Mouse (Mus musculus) E14TG2a.4 (cell line): ENCODE results near the gene Zan.

Experiments used
- H3K27me3 ChIP-seq: 2 replicates; pipeline ENCODE4 v1.6.1; 2014; ENCODE audit warnings: low read length, control low read depth; ENCODE audit not compliant: insufficient read depth
- H3K36me3 ChIP-seq: 2 replicates; pipeline ENCODE4 v1.6.1; 2014; ENCODE audit warnings: low read length, control low read depth; ENCODE audit not compliant: insufficient read depth
- H3K4me1 ChIP-seq: replicated peaks from 2 replicates; pipeline ENCODE4 v1.6.1; 2014; ENCODE audit warnings: low read depth, low read length, control low read depth
- H3K4me3 ChIP-seq: replicated peaks from 2 replicates; pipeline ENCODE4 v1.5.1; 2014; ENCODE audit warnings: mild to moderate bottlenecking, low read length
- H3K9me3 ChIP-seq: 2 replicates; pipeline ENCODE4 v1.6.1; 2014; ENCODE audit warnings: low read length, control low read depth
- CTCF ChIP-seq: conservative IDR thresholded peaks from 2 replicates; pipeline ENCODE4 v1.5.1; 2014; ENCODE audit warnings: low read length
- NANOG ChIP-seq: IDR thresholded peaks from 2 replicates; pipeline ENCODE4 v1.6.1; 2014; ENCODE audit warnings: borderline replicate concordance, low read length, mixed read lengths
- POU5F1 ChIP-seq: IDR thresholded peaks from 2 replicates; pipeline ENCODE4 v1.6.1; 2014; ENCODE audit warnings: low read length, borderline replicate concordance

The Zan gene

DNA sequence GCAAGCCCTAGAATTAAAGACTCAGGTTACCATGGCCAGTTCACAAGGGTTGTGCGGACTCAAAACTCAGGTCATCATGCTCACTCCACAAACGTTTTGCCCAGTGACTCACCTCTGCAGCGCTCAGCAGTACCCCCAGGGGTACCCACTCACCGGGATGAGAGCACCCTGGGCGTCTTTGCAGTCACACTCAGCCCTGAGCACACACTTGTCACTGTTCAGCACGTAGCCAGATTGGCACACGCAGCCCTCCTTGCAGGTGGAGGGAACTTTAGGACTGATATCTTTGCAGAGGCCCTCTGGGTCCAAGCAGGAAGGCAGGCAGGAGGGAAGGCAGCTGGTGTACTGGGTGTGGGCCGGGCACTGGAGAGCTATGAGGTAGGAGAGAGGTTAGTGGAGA lies 65.6 kb downstream of the Zan start:
- no peaks in the 10 kb centered on the region for H3K9me3 ChIP-seq
- no peak overlapping the region for H3K4me3 ChIP-seq
- peaks cover 32% of the 10 kb centered on the region for H3K4me1 ChIP-seq
- TF ChIP-seq POU5F1 (no peak), CTCF (no peak), NANOG (no peak)
- H3K27me3 ChIP-seq, result no peaks in the 10 kb centered on the region
- H3K36me3 ChIP-seq, result no peaks in the 10 kb centered on the region

DNA sequence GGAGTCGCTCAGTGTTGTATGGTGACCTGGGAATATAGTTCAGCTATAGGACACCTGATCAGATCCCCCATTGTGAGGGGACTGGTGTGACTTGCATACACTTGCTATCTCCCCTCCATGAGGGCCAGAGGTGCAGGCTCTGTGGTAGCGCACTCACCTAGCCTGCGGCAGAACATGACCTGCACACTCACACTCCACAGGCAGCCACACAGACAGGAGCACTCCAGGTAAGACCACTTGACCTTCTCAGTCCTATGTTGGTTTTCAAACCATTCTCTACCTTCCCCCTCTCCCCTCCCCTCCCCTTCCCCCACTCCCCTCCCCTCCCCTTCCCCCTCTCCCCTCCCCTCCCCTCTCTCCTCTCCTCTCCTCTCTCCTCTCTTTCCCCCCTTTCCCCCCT lies 66.3 kb downstream of the Zan start:
- Histone ChIP-seq H3K4me3 (no peak overlapping the region), H3K9me3 (no peaks in the 10 kb centered on the region), H3K36me3 (no peaks in the 10 kb centered on the region), H3K4me1 (peaks cover 35% of the 10 kb centered on the region), H3K27me3 (0 out of 2 replicates have a peak, but pooled peaks cover 2% of the 10 kb centered on the region)
- TF ChIP-seq CTCF (no peak), NANOG (no peak), POU5F1 (no peak)

DNA sequence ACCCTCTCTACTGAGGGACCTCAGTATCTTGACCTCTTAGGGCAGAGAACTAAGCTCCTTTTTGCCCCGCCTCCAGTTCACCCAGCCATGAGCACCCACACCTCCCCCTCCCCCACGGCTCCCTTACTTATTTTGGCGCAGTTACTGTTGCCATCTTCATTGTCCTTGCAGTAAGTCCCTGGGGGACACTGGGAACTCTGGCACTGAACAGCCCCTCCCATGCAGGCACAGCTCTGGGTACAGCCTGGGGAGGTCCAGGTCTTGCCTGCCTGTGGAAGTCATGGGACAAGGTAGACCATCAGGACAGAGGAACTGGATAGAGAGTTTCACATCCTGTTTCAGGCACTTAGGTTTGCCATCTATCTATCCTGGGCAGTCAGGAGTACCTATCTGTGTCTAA lies 66.8 kb downstream of the Zan start:
- TF ChIP-seq CTCF (no peak), NANOG (no peak), POU5F1 (no peak)
- Histone ChIP-seq H3K27me3 (0 out of 2 replicates have a peak, but pooled peaks cover 2% of the 10 kb centered on the region), H3K36me3 (no peaks in the 10 kb centered on the region), H3K4me3 (no peak overlapping the region), H3K9me3 (no peaks in the 10 kb centered on the region), H3K4me1 (peaks cover 35% of the 10 kb centered on the region)

DNA sequence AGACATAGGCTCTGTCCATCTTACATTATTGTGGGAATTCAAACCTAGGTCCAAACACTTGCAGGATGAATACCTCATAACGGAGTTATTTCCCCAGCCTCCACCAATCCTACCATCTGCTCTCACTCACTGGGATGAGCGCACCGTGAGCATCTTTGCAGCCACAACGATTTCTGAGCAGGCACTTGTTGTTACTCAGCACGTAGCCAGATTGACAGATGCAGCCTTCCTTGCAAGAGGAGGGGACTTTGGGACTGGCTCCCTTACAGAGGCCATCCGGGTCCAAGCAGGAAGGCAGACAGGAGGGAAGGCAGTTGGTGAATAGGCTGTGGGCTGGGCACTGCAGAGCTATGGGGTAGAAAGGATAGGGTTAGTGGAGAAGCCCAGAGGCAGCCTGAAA lies 67.4 kb downstream of the Zan start:
- peaks cover 36% of the 10 kb centered on the region for H3K4me1 ChIP-seq
- 0 out of 2 replicates have a peak, but pooled peaks cover 2% of the 10 kb centered on the region for H3K27me3 ChIP-seq
- H3K9me3 ChIP-seq, result no peaks in the 10 kb centered on the region
- no peaks in the 10 kb centered on the region for H3K36me3 ChIP-seq
- no peak overlapping the region for H3K4me3 ChIP-seq
- TF ChIP-seq POU5F1, result no peak
- TF ChIP-seq CTCF, result no peak
- TF ChIP-seq NANOG, result no peak

DNA sequence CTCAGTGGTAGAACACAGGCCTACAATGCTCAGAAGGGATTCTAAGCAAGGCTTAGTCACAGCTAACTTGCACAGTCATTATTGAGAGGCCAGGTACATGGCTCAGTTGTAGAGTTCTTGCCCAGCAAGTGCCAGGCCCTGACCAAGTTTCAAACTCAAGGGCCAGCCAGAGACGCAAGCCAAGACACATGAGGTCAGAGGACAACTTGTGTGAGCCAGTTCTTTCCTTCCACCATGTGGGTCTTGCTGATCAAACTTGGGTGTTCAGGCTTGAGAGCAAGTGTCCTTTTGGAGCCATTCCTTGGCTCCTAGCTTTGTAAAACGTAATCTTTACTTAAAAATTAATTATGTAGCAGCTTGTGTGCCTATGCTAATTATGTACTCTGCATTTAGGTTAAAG lies 72.8 kb downstream of the Zan start:
- Histone ChIP-seq H3K4me1 (peaks cover 64% of the 10 kb centered on the region), H3K4me3 (no peak overlapping the region), H3K27me3 (0 out of 2 replicates have a peak, but pooled peaks cover 2% of the 10 kb centered on the region), H3K9me3 (no peaks in the 10 kb centered on the region), H3K36me3 (no peaks in the 10 kb centered on the region)
- no peak for TF ChIP-seq CTCF

DNA sequence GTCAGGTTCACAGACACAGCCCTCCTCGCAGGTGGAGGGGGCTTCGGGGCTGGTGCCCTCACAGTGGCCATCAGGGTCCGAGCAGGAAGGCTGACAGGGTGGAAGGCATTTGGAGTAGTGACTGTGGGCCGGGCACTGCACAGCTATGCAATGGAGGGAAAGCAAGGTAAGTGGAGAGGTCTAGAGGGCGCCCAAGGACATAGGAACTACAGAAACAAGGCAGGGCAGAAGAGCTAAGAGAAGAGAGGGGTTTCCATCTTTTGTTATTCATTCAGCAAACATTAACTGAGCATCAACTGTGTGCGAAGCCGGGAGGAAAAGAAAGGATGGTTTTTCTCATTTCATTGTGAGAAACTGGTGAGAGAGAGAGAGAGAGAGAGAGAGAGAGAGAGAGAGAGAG lies 82.4 kb downstream of the Zan start:
- H3K4me3 ChIP-seq, result peak overlapping the region; percentile 30; the same call in 1 of the 2 replicates
- H3K36me3 ChIP-seq, result no peaks in the 10 kb centered on the region
- H3K9me3 ChIP-seq, result no peaks in the 10 kb centered on the region
- peaks cover 37% of the 10 kb centered on the region for H3K4me1 ChIP-seq
- TF ChIP-seq NANOG, result no peak; the same call in 1 of the 2 replicates
- TF ChIP-seq CTCF, result no peak
- no peak for TF ChIP-seq POU5F1
- H3K27me3 ChIP-seq, result peaks cover 22% of the 10 kb centered on the region

DNA sequence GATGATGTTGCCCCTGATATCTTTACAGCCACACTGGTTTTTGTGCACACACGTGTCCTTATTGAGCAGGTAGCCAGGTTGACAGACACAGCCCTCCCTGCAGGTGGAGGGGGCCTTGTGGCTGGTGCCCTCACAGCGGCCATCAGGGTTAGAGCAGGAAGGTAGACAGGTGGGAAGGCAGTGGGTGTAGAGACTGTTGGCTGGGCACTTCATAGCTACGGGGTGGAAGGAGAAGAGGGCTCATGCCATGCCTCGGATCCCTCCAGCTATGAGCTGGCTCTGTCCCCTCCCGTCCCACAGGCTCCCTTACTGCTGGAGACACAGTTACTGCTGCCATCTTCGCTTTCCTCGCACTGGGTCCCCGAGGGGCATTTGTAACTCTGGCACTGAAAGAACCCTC lies 85.2 kb downstream of the Zan start:
- H3K9me3 ChIP-seq, result no peaks in the 10 kb centered on the region
- no peaks in the 10 kb centered on the region for H3K36me3 ChIP-seq
- TF ChIP-seq POU5F1, result no peak
- TF ChIP-seq CTCF, result no peak
- TF ChIP-seq NANOG, result no peak
- no peak overlapping the region for H3K4me3 ChIP-seq
- H3K4me1 ChIP-seq, result peaks cover 33% of the 10 kb centered on the region
- peaks cover 22% of the 10 kb centered on the region for H3K27me3 ChIP-seq

DNA sequence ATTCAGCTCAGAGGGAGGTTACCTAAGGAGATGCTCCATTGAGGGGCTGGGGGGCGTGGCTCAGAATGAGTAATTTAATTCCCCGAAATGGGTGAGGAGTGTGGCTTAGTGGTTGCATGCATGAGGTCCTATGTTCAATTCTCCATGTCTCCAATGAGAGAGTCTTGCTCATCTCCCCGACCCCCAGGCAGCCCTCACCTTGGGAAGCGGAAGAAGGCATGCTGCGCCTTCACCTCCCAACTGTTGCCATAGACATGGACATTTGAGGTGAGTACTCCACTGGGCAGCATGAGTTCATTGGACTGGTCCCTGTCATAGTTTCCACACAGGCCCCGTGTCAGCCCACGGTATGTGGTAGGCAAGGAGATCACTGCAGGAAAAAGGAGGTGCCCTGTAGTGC lies 90.2 kb downstream of the Zan start:
- H3K27me3 ChIP-seq, result peaks cover 19% of the 10 kb centered on the region
- H3K36me3 ChIP-seq, result no peaks in the 10 kb centered on the region
- H3K9me3 ChIP-seq, result no peaks in the 10 kb centered on the region
- H3K4me1 ChIP-seq, result peaks cover 16% of the 10 kb centered on the region
- TF ChIP-seq CTCF, result no peak
- H3K4me3 ChIP-seq, result no peak overlapping the region

DNA sequence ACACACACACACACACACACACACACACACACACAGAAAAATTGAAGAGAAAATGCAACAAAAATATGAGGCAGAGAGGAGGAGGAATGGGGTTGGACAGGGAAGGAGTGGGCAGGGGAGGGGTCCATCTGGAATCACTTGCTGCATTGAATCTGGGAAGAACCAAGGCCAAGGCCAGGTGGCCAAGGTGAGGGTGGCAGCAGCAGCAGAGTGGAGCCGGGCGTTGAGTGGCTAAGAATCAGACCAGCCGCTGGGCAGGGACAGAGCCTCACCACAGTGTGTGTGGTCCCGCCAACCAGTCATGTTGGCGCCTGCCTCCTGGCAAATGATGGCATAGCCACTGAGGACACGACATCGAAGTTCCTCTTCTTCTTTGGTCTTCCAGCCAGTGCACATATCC lies 93.4 kb downstream of the Zan start:
- TF ChIP-seq CTCF, result no peak
- TF ChIP-seq NANOG, result no peak
- TF ChIP-seq POU5F1, result no peak
- Histone ChIP-seq H3K4me3 (0 out of 2 replicates have a peak overlapping the region, but pooled peaks have one; percentile 26), H3K9me3 (no peaks in the 10 kb centered on the region), H3K27me3 (peaks cover 5% of the 10 kb centered on the region; the same call in 1 of the 2 replicates), H3K36me3 (no peaks in the 10 kb centered on the region), H3K4me1 (peaks cover 28% of the 10 kb centered on the region)
